Mouse (Mus musculus) testis, adult 2 months (tissue): ENCODE data around the gene Rbpjl.

ENCODE experiments used
- CTCF ChIP-seq: fragments of 200-500 bp; IDR thresholded peaks from 2 replicates; pipeline ENCODE4 v1.5.1; 2012; ENCODE audit warnings: low read depth, mild to moderate bottlenecking, inconsistent platforms, low read length, moderate library complexity; ENCODE audit not compliant: control insufficient read depth, insufficient read depth, insufficient replicate concordance
- POLR2A ChIP-seq: fragments of 200-500 bp; IDR thresholded peaks from 2 replicates; pipeline ENCODE4 v1.6.1; 2012; ENCODE audit warnings: low read depth, mild to moderate bottlenecking, inconsistent platforms, low read length, moderate library complexity; ENCODE audit not compliant: control insufficient read depth

GRCm38 (mm10) chr2:164431676-164432465 is 28.9 kb downstream of the Rbpjl start:
- TF ChIP-seq POLR2A, result no peak
- TF ChIP-seq CTCF, result no peak
